Mouse (Mus musculus) lung, postnatal 0 days (tissue): ENCODE results near the gene P2ry6. TPM values are rescaled to one million over a fixed set of nuclear protein-coding genes. Genes with fewer than 3 reads are reported as not detected.

Source experiments
- ATAC-seq: fragments of 200-750 bp; cut with Nextera tagmentation; 2 replicates; pipeline ENCODE4 v1.8.0; 2017; ENCODE audit warnings: moderate library complexity
- DNase-seq: peaks from one replicate; pipeline ENCODE4 v3.0.0-alpha.2; 2016; ENCODE audit warnings: low spot score
- H3K27ac ChIP-seq: fragments of 300-500 bp; sonication (generic); 2 replicates; pipeline ENCODE4 v1.5.1; 2014; ENCODE audit warnings: antibody characterized with exemption, mild to moderate bottlenecking, low read length, mixed read lengths
- H3K27me3 ChIP-seq: fragments of 300-500 bp; sonication (generic); replicated peaks from 2 replicates; pipeline ENCODE4 v1.6.1; 2014; ENCODE audit warnings: low read length, mixed read lengths; ENCODE audit not compliant: insufficient read depth
- H3K36me3 ChIP-seq: fragments of 300-500 bp; sonication (generic); 2 replicates; pipeline ENCODE4 v1.6.1; 2014; ENCODE audit warnings: low read length, mixed read lengths; ENCODE audit not compliant: insufficient read depth
- H3K4me1 ChIP-seq: fragments of 300-500 bp; sonication (generic); 2 replicates; pipeline ENCODE4 v1.6.1; 2014; ENCODE audit warnings: antibody characterized with exemption, low read depth, low read length, mixed read lengths; ENCODE audit not compliant: insufficient read depth
- H3K4me2 ChIP-seq: fragments of 300-500 bp; sonication (generic); replicated peaks from 2 replicates; pipeline ENCODE4 v1.6.1; 2014; ENCODE audit warnings: low read depth, mild to moderate bottlenecking, low read length, moderate library complexity, mixed read lengths
- H3K4me3 ChIP-seq: fragments of 300-500 bp; sonication (generic); 2 replicates; pipeline ENCODE4 v1.5.1; 2014; ENCODE audit warnings: low read depth, low read length
- H3K9ac ChIP-seq: fragments of 300-500 bp; sonication (generic); replicated peaks from 2 replicates; pipeline ENCODE4 v1.6.1; 2014; ENCODE audit warnings: low read depth, mild to moderate bottlenecking
- H3K9me3 ChIP-seq: fragments of 300-500 bp; sonication (generic); 2 replicates; pipeline ENCODE4 v1.6.1; 2016; ENCODE audit warnings: low read length, mixed read lengths
- CTCF ChIP-seq: IDR thresholded peaks from 2 replicates; pipeline ENCODE4 v1.5.1; 2016; ENCODE audit warnings: antibody characterized with exemption, mild to moderate bottlenecking
- EP300 ChIP-seq: IDR thresholded peaks from 2 replicates; pipeline ENCODE4 v1.6.1; 2016; ENCODE audit warnings: antibody characterized with exemption, mild to moderate bottlenecking, control low read depth
- WGBS: fragments of 180-500 bp; shearing (Covaris S2); extraction: QIAGEN DNeasy Blood & Tissue Kit; methylation state at CpG from one replicate; pipeline ENCODE4 v1.1.7; 2014; 5-methylcytosine and 5-hydroxymethylcytosine counted together
- polyA plus RNA-seq: library from polyadenylated mRNA; unstranded; fragments of >200 nt; fragmentation: Nextera tagmentation; extraction: Ambion mirVana; gene quantifications from 2 replicates; pipeline ENCODE4 v1.2.1, GENCODE M21; 2015

The P2ry6 gene
- polyA plus RNA-seq, 1 experiment from 2014 or later: 9.9 TPM

- Histone ChIP-seq H3K36me3 (no peaks in the 10 kb centered on the region), H3K4me2 (no peak overlapping the region), H3K4me1 (no peaks in the 10 kb centered on the region), H3K9ac (no peak overlapping the region), H3K27me3 (no peaks in the 10 kb centered on the region), H3K4me3 (no peak overlapping the region), H3K9me3 (no peaks in the 10 kb centered on the region), H3K27ac (peak overlapping the region; percentile 65)
- TF ChIP-seq CTCF: no peak
- TF ChIP-seq EP300: peak; percentile 88
- WGBS: 58% methylated on average over 4 of the region's 4 CpGs
- peak; percentile 72 for DNase-seq
- peak; percentile 76 for ATAC-seq
Observed at GRCm38 (mm10) chr7:100993166-100993565, 18.7 kb upstream of the P2ry6 start.

- H3K27me3 ChIP-seq: no peaks in the 10 kb centered on the region
- no peak overlapping the region for H3K4me2 ChIP-seq
- ATAC-seq: peak; percentile 35
- no peaks in the 10 kb centered on the region for H3K4me1 ChIP-seq
- peak overlapping the region; percentile 65; the same call in 1 of the 2 replicates for H3K27ac ChIP-seq
- 75% methylated on average over 3 of the region's 3 CpGs for WGBS
- H3K4me3 ChIP-seq: no peak overlapping the region
- no peaks in the 10 kb centered on the region for H3K36me3 ChIP-seq
- H3K9me3 ChIP-seq: no peaks in the 10 kb centered on the region
- TF ChIP-seq CTCF: no peak
- TF ChIP-seq EP300: peak; percentile 61; the same call in 1 of the 2 replicates
- peak; percentile 83 for DNase-seq
- H3K9ac ChIP-seq: no peak overlapping the region
Observed at GRCm38 (mm10) chr7:100991972-100992371, 17.5 kb upstream of the P2ry6 start.

- Histone ChIP-seq H3K36me3 (no peaks in the 10 kb centered on the region), H3K27me3 (no peaks in the 10 kb centered on the region), H3K27ac (0 out of 2 replicates have a peak overlapping the region, but pooled peaks have one; percentile 33), H3K4me3 (no peak overlapping the region), H3K4me1 (no peaks in the 10 kb centered on the region), H3K9ac (no peak overlapping the region), H3K4me2 (no peak overlapping the region), H3K9me3 (no peaks in the 10 kb centered on the region)
- ATAC-seq (peak; percentile 46), DNase-seq (peak; percentile 80)
- WGBS: 36% methylated on average over 9 of the region's 9 CpGs
- TF ChIP-seq CTCF (no peak), EP300 (peak; percentile 59)
Observed at GRCm38 (mm10) chr7:100990636-100991311, 16.3 kb upstream of the P2ry6 start.

GRCm38 (mm10) chr7:100988092-100988491 is 13.6 kb upstream of the P2ry6 start:
- ATAC-seq: peak; percentile 70
- no peaks in the 10 kb centered on the region for H3K27me3 ChIP-seq
- DNase-seq: peak; percentile 95
- H3K9me3 ChIP-seq: no peaks in the 10 kb centered on the region
- no peaks in the 10 kb centered on the region for H3K36me3 ChIP-seq
- no peak overlapping the region for H3K9ac ChIP-seq
- H3K4me2 ChIP-seq: no peak overlapping the region
- peak; percentile 89 for TF ChIP-seq CTCF
- peak; percentile 56 for TF ChIP-seq EP300
- no peak overlapping the region for H3K27ac ChIP-seq
- no peak overlapping the region for H3K4me3 ChIP-seq
- peaks cover 6% of the 10 kb centered on the region; the same call in 1 of the 2 replicates for H3K4me1 ChIP-seq
- WGBS: 8% methylated on average over 9 of the region's 9 CpGs

GRCm38 (mm10) chr7:100984452-100985395 is 10.3 kb upstream of the P2ry6 start:
- 35% methylated on average over 21 of the region's 21 CpGs for whole genome bisulfite sequencing
- Histone ChIP-seq H3K27ac (peak overlapping the region; percentile 62), H3K4me2 (0 out of 2 replicates have a peak overlapping the region, but pooled peaks have one; percentile 5), H3K4me1 (peaks cover 7% of the 10 kb centered on the region; the same call in 1 of the 2 replicates), H3K4me3 (no peak overlapping the region), H3K9me3 (no peaks in the 10 kb centered on the region), H3K9ac (no peak overlapping the region), H3K36me3 (no peaks in the 10 kb centered on the region), H3K27me3 (no peaks in the 10 kb centered on the region)
- ATAC-seq (peak; percentile 80), DNase-seq (peak; percentile 89)
- TF ChIP-seq EP300: no peak
- no peak for TF ChIP-seq CTCF

GRCm38 (mm10) chr7:100979175-100979574 is 4.7 kb upstream of the P2ry6 start:
- Histone ChIP-seq H3K9ac (0 out of 2 replicates have a peak overlapping the region, but pooled peaks have one; percentile 6), H3K27me3 (no peaks in the 10 kb centered on the region), H3K4me3 (no peak overlapping the region), H3K4me2 (no peak overlapping the region), H3K36me3 (no peaks in the 10 kb centered on the region), H3K9me3 (no peaks in the 10 kb centered on the region), H3K27ac (peak overlapping the region; percentile 11), H3K4me1 (peaks cover 11% of the 10 kb centered on the region)
- ATAC-seq (peak; percentile 88), DNase-seq (peak; percentile 92)
- WGBS: 20% methylated on average over 2 of the region's 2 CpGs
- TF ChIP-seq EP300 (no peak), CTCF (no peak)
